Mouse (Mus musculus) intestine, embryonic 15.5 days (tissue): ENCODE measurements around the gene T2. TPM values are rescaled to one million over a fixed set of nuclear protein-coding genes. Genes with fewer than 3 reads are reported as not detected.

Experiments
- ATAC-seq: fragments of 200-750 bp; cut with Nextera tagmentation; 2 replicates; pipeline ENCODE4 v1.8.0; 2017; ENCODE audit warnings: moderate TSS enrichment, moderate library complexity
- H3K27ac ChIP-seq: fragments of 300-500 bp; sonication (generic); 2 replicates; pipeline ENCODE4 v1.5.1; 2015; ENCODE audit warnings: mild to moderate bottlenecking, inconsistent platforms
- H3K27me3 ChIP-seq: fragments of 300-500 bp; sonication (generic); replicated peaks from 2 replicates; pipeline ENCODE4 v1.6.1; 2015; ENCODE audit warnings: inconsistent platforms
- H3K36me3 ChIP-seq: fragments of 300-500 bp; sonication (generic); 2 replicates; pipeline ENCODE4 v1.6.1; 2015; ENCODE audit warnings: inconsistent platforms
- H3K4me1 ChIP-seq: fragments of 300-500 bp; sonication (generic); replicated peaks from 2 replicates; pipeline ENCODE4 v1.6.1; 2015; ENCODE audit warnings: inconsistent platforms
- H3K4me2 ChIP-seq: fragments of 300-500 bp; sonication (generic); replicated peaks from 2 replicates; pipeline ENCODE4 v1.6.1; 2015; ENCODE audit warnings: mild to moderate bottlenecking, inconsistent platforms
- H3K4me3 ChIP-seq: fragments of 300-500 bp; sonication (generic); replicated peaks from 2 replicates; pipeline ENCODE4 v1.5.1; 2015; ENCODE audit warnings: inconsistent platforms
- H3K9ac ChIP-seq: fragments of 300-500 bp; sonication (generic); 2 replicates; pipeline ENCODE4 v1.6.1; 2015; ENCODE audit warnings: inconsistent platforms
- H3K9me3 ChIP-seq: fragments of 300-500 bp; sonication (generic); 2 replicates; pipeline ENCODE4 v1.6.1; 2016; ENCODE audit warnings: inconsistent platforms
- WGBS: fragments of 180-500 bp; shearing (Covaris S2); methylation state at CpG from one replicate; pipeline ENCODE4 v1.1.7; 2015; 5-methylcytosine and 5-hydroxymethylcytosine counted together
- polyA plus RNA-seq: library from polyadenylated mRNA; unstranded; fragments of >200 nt; fragmentation: Nextera tagmentation; extraction: Ambion mirVana; gene quantifications from 2 replicates; pipeline ENCODE4 v1.2.1, GENCODE M21; 2015

Gene T2
- polyA plus RNA-seq, 1 experiment from 2014 or later: 0.13 TPM

GRCm38 (mm10) chr17:8341360-8341963 lies 14.3 kb upstream of the T2 start:
- peaks cover 15% of the 10 kb centered on the region for H3K4me1 ChIP-seq
- peak overlapping the region; percentile 54 for H3K9ac ChIP-seq
- H3K4me2 ChIP-seq: peak overlapping the region; percentile 99
- no peaks in the 10 kb centered on the region for H3K36me3 ChIP-seq
- H3K4me3 ChIP-seq: peak overlapping the region; percentile 50
- peak; percentile 44 for ATAC-seq
- no peaks in the 10 kb centered on the region for H3K9me3 ChIP-seq
- WGBS: 17% methylated on average over 43 of the region's 46 CpGs
- H3K27me3 ChIP-seq: peaks cover 44% of the 10 kb centered on the region
- H3K27ac ChIP-seq: no peak overlapping the region

DNA sequence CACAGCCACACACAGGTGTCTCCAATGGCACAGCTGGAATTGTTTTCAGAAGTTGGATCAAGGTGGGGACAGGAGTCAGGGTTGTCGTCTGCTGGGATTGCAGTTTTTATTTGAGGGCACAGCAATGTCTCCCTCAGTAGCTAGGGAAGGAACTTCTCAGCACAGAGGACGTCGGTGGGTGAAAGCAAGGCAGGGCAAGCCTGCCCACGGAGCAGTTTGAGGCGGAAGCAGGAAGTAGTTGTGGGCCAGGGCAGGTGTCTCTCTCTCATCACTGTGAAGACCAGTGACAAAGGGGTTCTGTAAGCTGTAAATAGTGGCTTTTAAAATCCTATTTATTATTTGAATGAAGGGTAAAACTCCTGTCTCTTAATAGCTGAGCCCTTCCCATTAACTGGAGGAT lies 13.1 kb upstream of the T2 start:
- H3K27me3 ChIP-seq: peaks cover 44% of the 10 kb centered on the region
- whole genome bisulfite sequencing: 45% methylated on average over 5 of the region's 5 CpGs
- no peak overlapping the region for H3K4me3 ChIP-seq
- no peaks in the 10 kb centered on the region for H3K9me3 ChIP-seq
- peaks cover 15% of the 10 kb centered on the region for H3K4me1 ChIP-seq
- no peak overlapping the region for H3K27ac ChIP-seq
- H3K4me2 ChIP-seq: no peak overlapping the region
- ATAC-seq: no peak
- H3K9ac ChIP-seq: no peak overlapping the region
- H3K36me3 ChIP-seq: no peaks in the 10 kb centered on the region

GRCm38 (mm10) chr17:8343416-8343815 lies 12.4 kb upstream of the T2 start:
- peaks cover 42% of the 10 kb centered on the region for H3K27me3 ChIP-seq
- no peaks in the 10 kb centered on the region for H3K36me3 ChIP-seq
- WGBS: 76% methylated on average over 6 of the region's 6 CpGs
- H3K9me3 ChIP-seq: no peaks in the 10 kb centered on the region
- H3K9ac ChIP-seq: no peak overlapping the region
- H3K4me2 ChIP-seq: no peak overlapping the region
- peaks cover 15% of the 10 kb centered on the region for H3K4me1 ChIP-seq
- ATAC-seq: no peak
- no peak overlapping the region for H3K27ac ChIP-seq
- no peak overlapping the region for H3K4me3 ChIP-seq

GRCm38 (mm10) chr17:8347765-8348285 lies 8.0 kb upstream of the T2 start:
- Histone ChIP-seq H3K4me1 (no peaks in the 10 kb centered on the region), H3K9ac (no peak overlapping the region), H3K36me3 (no peaks in the 10 kb centered on the region), H3K4me3 (no peak overlapping the region), H3K27me3 (0 out of 2 replicates have a peak, but pooled peaks cover under 1% of the 10 kb centered on the region), H3K4me2 (no peak overlapping the region), H3K9me3 (no peaks in the 10 kb centered on the region), H3K27ac (no peak overlapping the region)
- no peak for ATAC-seq
- 74% methylated on average over 5 of the region's 5 CpGs for whole genome bisulfite sequencing

DNA sequence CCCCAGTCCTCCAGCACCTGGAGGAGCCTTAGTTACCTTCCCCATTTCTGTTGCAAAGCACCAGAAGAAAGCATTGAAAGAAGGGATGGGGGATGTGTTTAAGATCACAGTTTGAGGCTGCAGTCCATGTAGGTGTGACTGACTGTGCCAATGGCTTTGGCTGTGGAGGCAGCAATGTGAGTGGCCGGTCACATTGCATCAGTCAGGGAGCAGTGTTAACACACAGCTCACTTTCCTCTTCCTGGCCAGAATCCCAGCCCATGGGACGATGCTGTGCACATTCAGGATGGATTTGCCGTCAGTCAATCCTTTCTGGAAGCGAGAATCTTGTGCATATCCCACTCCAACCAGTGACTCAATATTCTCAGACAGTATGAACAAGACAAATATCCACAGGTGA lies 6.9 kb upstream of the T2 start:
- Histone ChIP-seq H3K4me1 (no peaks in the 10 kb centered on the region), H3K36me3 (no peaks in the 10 kb centered on the region), H3K4me3 (no peak overlapping the region), H3K9ac (no peak overlapping the region), H3K9me3 (no peaks in the 10 kb centered on the region), H3K4me2 (no peak overlapping the region), H3K27ac (no peak overlapping the region), H3K27me3 (no peaks in the 10 kb centered on the region)
- no peak for ATAC-seq
- WGBS: 84% methylated on average over 4 of the region's 4 CpGs

DNA sequence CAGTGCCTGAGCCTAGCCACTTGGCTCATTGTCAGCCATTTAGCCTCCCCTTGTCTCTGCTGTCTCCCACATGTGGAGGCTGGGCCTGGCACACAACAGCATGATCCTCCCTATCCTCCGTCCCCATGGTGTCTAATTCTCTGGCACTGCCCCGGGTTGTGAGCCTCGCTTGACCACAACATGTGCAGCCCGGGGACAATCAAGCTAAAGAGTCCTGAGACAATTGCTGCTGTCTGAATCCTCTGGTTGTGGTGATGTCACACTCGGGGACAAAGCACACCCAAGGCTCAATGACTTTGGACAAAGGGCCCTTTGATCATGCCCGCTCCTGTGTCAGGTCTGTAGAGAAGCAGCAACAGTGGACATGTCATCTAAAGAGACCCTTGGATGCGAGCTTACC lies 4.7 kb upstream of the T2 start:
- no peak overlapping the region for H3K4me3 ChIP-seq
- ATAC-seq: no peak
- H3K27me3 ChIP-seq: no peaks in the 10 kb centered on the region
- H3K9me3 ChIP-seq: 0 out of 2 replicates have a peak, but pooled peaks cover 3% of the 10 kb centered on the region
- no peaks in the 10 kb centered on the region for H3K36me3 ChIP-seq
- 85% methylated on average over 7 of the region's 7 CpGs for WGBS
- no peak overlapping the region for H3K4me2 ChIP-seq
- no peak overlapping the region for H3K27ac ChIP-seq
- no peak overlapping the region for H3K9ac ChIP-seq
- no peaks in the 10 kb centered on the region for H3K4me1 ChIP-seq

DNA sequence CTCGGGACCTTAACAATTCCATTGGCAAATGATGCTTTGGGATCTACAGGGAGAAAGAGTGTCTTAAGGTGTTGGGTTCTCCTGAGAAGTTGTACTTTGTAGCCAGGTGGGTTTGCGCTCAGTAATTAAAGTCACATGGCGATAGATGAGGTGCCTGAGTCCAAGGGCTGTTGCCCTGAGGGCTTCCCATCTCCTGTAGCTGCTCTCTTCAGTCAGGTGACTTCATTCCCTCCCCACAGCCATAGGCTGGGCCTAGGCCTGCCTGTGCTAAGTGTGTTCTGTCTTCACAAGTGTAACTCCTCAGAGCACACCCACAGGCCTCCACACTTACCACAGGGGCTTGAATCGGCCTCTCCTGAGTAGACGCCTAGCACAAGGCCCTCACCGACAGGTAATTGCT lies 1.7 kb downstream of the T2 start:
- 0 out of 2 replicates have a peak, but pooled peaks cover 2% of the 10 kb centered on the region for H3K4me1 ChIP-seq
- no peaks in the 10 kb centered on the region; the same call in 1 of the 2 replicates for H3K27me3 ChIP-seq
- WGBS: 81% methylated on average over 6 of the region's 6 CpGs
- no peaks in the 10 kb centered on the region for H3K36me3 ChIP-seq
- no peak overlapping the region for H3K4me2 ChIP-seq
- 0 out of 2 replicates have a peak, but pooled peaks cover 3% of the 10 kb centered on the region for H3K9me3 ChIP-seq
- no peak overlapping the region for H3K9ac ChIP-seq
- no peak overlapping the region for H3K27ac ChIP-seq
- H3K4me3 ChIP-seq: no peak overlapping the region
- ATAC-seq: peak; percentile 89

DNA sequence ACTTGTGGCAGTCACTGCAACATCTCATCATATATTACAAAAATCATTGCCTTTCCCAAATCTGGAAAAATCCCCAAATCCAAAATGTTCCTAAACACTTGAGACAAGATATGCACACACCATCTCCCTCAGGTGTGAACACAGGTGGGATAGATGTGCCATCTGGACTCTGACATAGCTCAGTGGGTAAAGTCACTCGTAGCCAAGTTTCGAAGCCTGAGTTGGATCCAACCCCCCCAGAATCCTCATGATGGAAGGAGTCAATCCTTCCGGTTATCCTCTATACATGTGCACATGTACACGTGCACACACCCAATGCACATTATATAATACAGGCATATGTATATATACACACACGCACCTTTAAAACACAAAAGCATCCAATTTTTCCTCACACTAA lies 5.1 kb downstream of the T2 start:
- Histone ChIP-seq H3K4me1 (0 out of 2 replicates have a peak, but pooled peaks cover 2% of the 10 kb centered on the region), H3K36me3 (no peaks in the 10 kb centered on the region), H3K4me2 (no peak overlapping the region), H3K9ac (no peak overlapping the region), H3K4me3 (no peak overlapping the region), H3K9me3 (no peaks in the 10 kb centered on the region), H3K27ac (no peak overlapping the region), H3K27me3 (no peaks in the 10 kb centered on the region; the same call in 1 of the 2 replicates)
- 92% methylated on average over 5 of the region's 5 CpGs for WGBS
- no peak for ATAC-seq

- Histone ChIP-seq H3K4me2 (no peak overlapping the region), H3K9ac (no peak overlapping the region), H3K4me1 (0 out of 2 replicates have a peak, but pooled peaks cover 2% of the 10 kb centered on the region), H3K36me3 (no peaks in the 10 kb centered on the region), H3K27me3 (no peaks in the 10 kb centered on the region; the same call in 1 of the 2 replicates), H3K4me3 (no peak overlapping the region), H3K27ac (no peak overlapping the region), H3K9me3 (no peaks in the 10 kb centered on the region)
- 75% methylated on average over 10 of the region's 10 CpGs for WGBS
- no peak for ATAC-seq
Measured at GRCm38 (mm10) chr17:8361281-8362103, 5.7 kb downstream of the T2 start.

DNA sequence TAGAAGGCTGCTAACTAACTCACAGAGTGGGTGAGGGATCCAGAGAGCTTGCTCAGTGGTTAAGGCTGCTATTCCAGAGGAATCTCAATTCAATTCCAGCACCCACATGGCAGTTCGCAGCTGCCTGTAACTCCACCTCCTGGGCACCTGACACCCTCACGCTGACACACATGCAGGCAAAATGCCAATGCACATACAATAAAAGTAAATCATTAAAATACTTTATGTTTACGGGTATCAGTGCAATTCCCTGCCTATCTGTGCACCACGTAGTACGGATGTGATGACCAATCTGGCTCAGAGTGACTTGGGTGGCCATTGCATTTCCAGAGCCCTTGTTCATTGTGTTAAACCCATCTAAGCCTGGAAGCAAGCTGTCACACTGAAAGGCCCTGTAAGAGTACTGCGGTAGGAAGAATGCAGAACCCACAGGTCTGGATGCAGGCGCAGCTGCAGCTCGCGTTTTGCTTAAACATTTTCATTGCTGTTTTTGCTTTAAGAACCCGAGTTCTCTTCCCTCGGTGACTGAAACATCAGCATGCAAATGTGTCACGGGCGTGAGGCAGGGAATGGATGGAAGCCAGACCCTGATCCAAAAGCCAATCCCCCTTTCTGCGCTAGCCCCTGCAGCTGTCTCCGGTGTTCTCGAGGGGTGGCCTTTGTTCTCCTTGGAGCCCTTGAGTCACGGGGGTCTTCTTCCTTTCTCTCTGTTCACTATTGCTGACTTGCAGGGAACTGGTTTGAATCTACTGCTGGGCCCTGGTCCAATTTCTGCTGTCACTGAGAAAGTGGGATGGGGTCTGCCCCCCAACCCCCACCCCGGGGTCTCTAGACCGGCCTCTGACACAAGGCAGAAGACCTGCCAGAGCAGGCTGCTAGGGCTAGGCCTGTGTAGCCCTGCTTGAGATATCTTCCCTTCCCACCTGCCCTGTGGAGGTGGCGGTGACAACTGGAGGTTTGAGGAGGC lies 12.0 kb downstream of the T2 start:
- no peak overlapping the region for H3K9ac ChIP-seq
- H3K27ac ChIP-seq: peak overlapping the region; percentile 36; the same call in 1 of the 2 replicates
- ATAC-seq: peak; percentile 80
- peaks cover 17% of the 10 kb centered on the region for H3K4me1 ChIP-seq
- H3K36me3 ChIP-seq: no peaks in the 10 kb centered on the region
- no peaks in the 10 kb centered on the region for H3K27me3 ChIP-seq
- 19% methylated on average over 20 of the region's 20 CpGs for WGBS
- H3K4me3 ChIP-seq: no peak overlapping the region
- no peaks in the 10 kb centered on the region for H3K9me3 ChIP-seq
- peak overlapping the region; percentile 40 for H3K4me2 ChIP-seq

GRCm38 (mm10) chr17:8368570-8368969 lies 12.8 kb downstream of the T2 start:
- Histone ChIP-seq H3K4me3 (no peak overlapping the region), H3K9ac (no peak overlapping the region), H3K36me3 (no peaks in the 10 kb centered on the region), H3K4me1 (peaks cover 17% of the 10 kb centered on the region), H3K27ac (no peak overlapping the region), H3K4me2 (no peak overlapping the region), H3K27me3 (no peaks in the 10 kb centered on the region), H3K9me3 (no peaks in the 10 kb centered on the region)
- WGBS: 34% methylated on average over 8 of the region's 8 CpGs
- no peak for ATAC-seq

GRCm38 (mm10) chr17:8369171-8369570 lies 13.4 kb downstream of the T2 start:
- H3K4me2 ChIP-seq: no peak overlapping the region
- no peak for ATAC-seq
- no peaks in the 10 kb centered on the region for H3K27me3 ChIP-seq
- no peaks in the 10 kb centered on the region for H3K36me3 ChIP-seq
- H3K9ac ChIP-seq: no peak overlapping the region
- no peak overlapping the region for H3K4me3 ChIP-seq
- 61% methylated on average over 2 of the region's 2 CpGs for WGBS
- H3K4me1 ChIP-seq: peaks cover 17% of the 10 kb centered on the region
- H3K27ac ChIP-seq: no peak overlapping the region
- no peaks in the 10 kb centered on the region for H3K9me3 ChIP-seq
